Comparison of ENCODE assay signal across 8 mouse cellular contexts in genomic region chr12:79993821-79994571, GRCm38 (mm10).
DNase-seq lines count a peak whose midpoint lies in the region; ATAC-seq and TF ChIP-seq lines count a peak whose summit lies in the region.

No protein-coding gene starts in this region.

- H3K27ac ChIP-seq in heart, embryonic 10.5 days: peak overlapping the region; percentile 86
- 0 out of 2 replicates have a peak overlapping the region, but pooled peaks have one; percentile 12 for H3K27ac ChIP-seq in hindbrain, embryonic 11.5 days (ENCODE audit: low read depth, low read length)
- H3K27ac ChIP-seq in liver, postnatal 0 days (ENCODE audit: low read depth): peak overlapping the region; percentile 50
- no peak overlapping the region for H3K27ac ChIP-seq in thymus, adult 2 months (ENCODE audit: control insufficient read depth, insufficient read depth, low read length)

- 26% methylated on average over 5 of the region's 5 CpGs for WGBS in heart, embryonic 10.5 days
- 60% methylated on average over 5 of the region's 5 CpGs for WGBS in hindbrain, embryonic 11.5 days
- WGBS in liver, postnatal 0 days (ENCODE audit: insufficient replicate concordance): 43% methylated on average over 5 of the region's 5 CpGs
- 62% methylated on average over 5 of the region's 5 CpGs for WGBS in thymus, adult 2 months

- peak; percentile 59 for ATAC-seq in common myeloid progenitor, adult 5-6 weeks (replicated peaks; ENCODE audit: low read depth, poor library complexity, severe bottlenecking)
- no peak for ATAC-seq in hindbrain, embryonic 11.5 days (ENCODE audit: low FRiP score)
- ATAC-seq in liver, postnatal 0 days: peak; percentile 23; the same call in 1 of the 2 replicates

- no peak overlapping the region for H3K9ac ChIP-seq in hindbrain, embryonic 11.5 days (ENCODE audit: low read depth, low read length)
- H3K9ac ChIP-seq in liver, postnatal 0 days (replicated peaks): no peak overlapping the region

- TF ChIP-seq POLR2A in thymus, adult 2 months (IDR thresholded peaks at IDR 0.05; ENCODE audit: control insufficient read depth, extremely low read depth, insufficient read depth, low read length, poor library complexity): no peak

- no peak for TF ChIP-seq CTCF in liver, postnatal 0 days (IDR thresholded peaks at IDR 0.05; ENCODE audit: low read depth)
- TF ChIP-seq CTCF in thymus, adult 2 months (IDR thresholded peaks at IDR 0.05; ENCODE audit: borderline replicate concordance, control insufficient read depth, extremely low read depth, insufficient read depth, low read length, poor library complexity): no peak

- no peaks in the 10 kb centered on the region for H3K36me3 ChIP-seq in heart, embryonic 10.5 days
- no peaks in the 10 kb centered on the region for H3K36me3 ChIP-seq in hindbrain, embryonic 11.5 days (ENCODE audit: control insufficient read depth, insufficient read depth, low read length)
- no peaks in the 10 kb centered on the region for H3K36me3 ChIP-seq in liver, postnatal 0 days (replicated peaks; ENCODE audit: insufficient read depth, low read length)
- H3K36me3 ChIP-seq in thymus, adult 2 months (ENCODE audit: control insufficient read depth, insufficient read depth, low read length): no peaks in the 10 kb centered on the region

- H3K4me3 ChIP-seq in heart, embryonic 10.5 days: no peak overlapping the region
- no peak overlapping the region for H3K4me3 ChIP-seq in hindbrain, embryonic 11.5 days (ENCODE audit: low read depth, low read length)
- no peak overlapping the region for H3K4me3 ChIP-seq in liver, postnatal 0 days (ENCODE audit: low read depth, low read length)
- no peak overlapping the region for H3K4me3 ChIP-seq in thymus, adult 2 months (ENCODE audit: control insufficient read depth, insufficient read depth, low read length)

- DNase-seq in heart, embryonic 10.5 days (ENCODE audit: low spot score): peak; percentile 90
- no peak for DNase-seq in heart, adult 9 months (ENCODE audit: low spot score in 2 of 2)
- no peak for DNase-seq in hindbrain, embryonic 11.5 days (ENCODE audit: low spot score)
- DNase-seq in liver, postnatal 0 days: peak; percentile 46
- DNase-seq in thymus, adult 2 months: no peak
- no peak for DNase-seq in thymus, postnatal 14 days
- no peak for DNase-seq in layer of hippocampus, adult 9-10 months (ENCODE audit: low spot score)

- peaks cover 66% of the 10 kb centered on the region for H3K4me1 ChIP-seq in heart, embryonic 10.5 days
- H3K4me1 ChIP-seq in hindbrain, embryonic 11.5 days (replicated peaks; ENCODE audit: control insufficient read depth, insufficient read depth, low read length): peaks cover 3% of the 10 kb centered on the region; the same call in 1 of the 2 replicates
- H3K4me1 ChIP-seq in liver, postnatal 0 days (ENCODE audit: insufficient read depth): peaks cover 34% of the 10 kb centered on the region
- peaks cover 4% of the 10 kb centered on the region; the same call in 1 of the 2 replicates for H3K4me1 ChIP-seq in thymus, adult 2 months (replicated peaks; ENCODE audit: control insufficient read depth, insufficient read depth, low read length)

- no peaks in the 10 kb centered on the region for H3K27me3 ChIP-seq in heart, embryonic 10.5 days (ENCODE audit: insufficient read depth, poor library complexity, severe bottlenecking)
- no peaks in the 10 kb centered on the region for H3K27me3 ChIP-seq in hindbrain, embryonic 11.5 days (ENCODE audit: control insufficient read depth, insufficient read depth, low read length)
- H3K27me3 ChIP-seq in liver, postnatal 0 days (ENCODE audit: insufficient read depth, low read length): no peaks in the 10 kb centered on the region
- H3K27me3 ChIP-seq in thymus, adult 2 months (ENCODE audit: control insufficient read depth, insufficient read depth, low read length): no peaks in the 10 kb centered on the region

- H3K9me3 ChIP-seq in heart, embryonic 10.5 days: no peaks in the 10 kb centered on the region
- H3K9me3 ChIP-seq in hindbrain, embryonic 11.5 days (ENCODE audit: control insufficient read depth, low read length): no peaks in the 10 kb centered on the region
- no peaks in the 10 kb centered on the region for H3K9me3 ChIP-seq in liver, postnatal 0 days (ENCODE audit: low read length)

- TF ChIP-seq EP300 in liver, postnatal 0 days (IDR thresholded peaks at IDR 0.05; ENCODE audit: low read depth): peak; percentile 23; the same call in 1 of the 2 replicates

- no peak overlapping the region for H3K4me2 ChIP-seq in hindbrain, embryonic 11.5 days (replicated peaks; ENCODE audit: low read depth, low read length)
- no peak overlapping the region for H3K4me2 ChIP-seq in liver, postnatal 0 days (ENCODE audit: low read depth, low read length)

Comparison
In these comparisons a context has a peak if more than half of its experiments do, and no peak if none do; other contexts are left out.
1. DNase-seq: peak in heart, embryonic 10.5 days (single experiment) and liver, postnatal 0 days (single experiment); none in heart, adult 9 months (0 of 2), hindbrain, embryonic 11.5 days (single experiment), thymus, adult 2 months (single experiment), thymus, postnatal 14 days (single experiment) and layer of hippocampus, adult 9-10 months (single experiment).